Mouse (Mus musculus): Measurements from ENCODE around the gene Limch1. TPM values are rescaled to one million over a fixed set of nuclear protein-coding genes. Genes with fewer than 3 reads are reported as not detected.

Gene Limch1
- polyA plus RNA-seq, 1 experiment from 2014 or later, result 41.1 TPM

- ATAC-seq (no peak), DNase-seq (ENCODE audit: low read depth, low spot score) (no peak)
- ChIA-PET CTCF (interaction anchor here (1.1 to 1.5 kb wide), 3 partner anchors 11 to 18 kb away, joined by 3 to 4 read pairs (median 4); no protein-coding TSS in a partner anchor), POLR2A (no interaction called here)
- no peaks in the 10 kb centered on the region for H3K27me3 ChIP-seq
- TF ChIP-seq CTCF (IDR thresholded peaks at IDR 0.05), result no peak
- in situ Hi-C loops (cut with MboI; ENCODE audit: low pct_unique_long_range_greater_than_20kb), result no loop called here
Observed at GRCm38 (mm10) chr5:66871521-66872050, 126.0 kb downstream of the Limch1 start.

- no peak for TF ChIP-seq CTCF (IDR thresholded peaks at IDR 0.05)
- CTCF ChIA-PET, result interaction anchor here (1.5 kb wide), 1 partner anchor 18 kb away, joined by 4 read pairs; no protein-coding TSS in a partner anchor
- POLR2A ChIA-PET, result no interaction called here
- in situ Hi-C loops (cut with MboI; ENCODE audit: low pct_unique_long_range_greater_than_20kb), result no loop called here
- ATAC-seq (no peak), DNase-seq (ENCODE audit: low read depth, low spot score) (no peak)
- H3K27me3 ChIP-seq, result no peaks in the 10 kb centered on the region
Observed at GRCm38 (mm10) chr5:66872053-66872452, 126.4 kb downstream of the Limch1 start.

- ChIA-PET CTCF (no interaction called here), POLR2A (interaction anchor here (0.6 kb wide), 1 partner anchor 31 kb away, joined by 3 read pairs; no protein-coding TSS in a partner anchor)
- in situ Hi-C loops (cut with MboI; ENCODE audit: low pct_unique_long_range_greater_than_20kb), result no loop called here
- TF ChIP-seq CTCF (IDR thresholded peaks at IDR 0.05), result no peak
- H3K27me3 ChIP-seq, result no peaks in the 10 kb centered on the region
- no peak for ATAC-seq
- DNase-seq (ENCODE audit: low read depth, low spot score), result no peak
Observed at GRCm38 (mm10) chr5:66872681-66873080, 127.1 kb downstream of the Limch1 start.

- CTCF ChIA-PET, result interaction anchor here (1.1 to 1.5 kb wide), 3 partner anchors 7 to 29 kb away, joined by 3 to 4 read pairs (median 3); no protein-coding TSS in a partner anchor
- in situ Hi-C loops (cut with MboI; ENCODE audit: low pct_unique_long_range_greater_than_20kb), result no loop called here
- ATAC-seq, result no peak
- H3K27me3 ChIP-seq, result no peaks in the 10 kb centered on the region
- no peak for DNase-seq (ENCODE audit: low read depth, low spot score)
- no peak for TF ChIP-seq CTCF (IDR thresholded peaks at IDR 0.05)
- POLR2A ChIA-PET, result interaction anchor here (0.6 to 0.7 kb wide), 3 partner anchors 17 to 462 kb away, joined by 3 to 6 read pairs (median 4); no protein-coding TSS in a partner anchor
Observed at GRCm38 (mm10) chr5:66876018-66876805, 130.6 kb downstream of the Limch1 start.

- no peak for TF ChIP-seq CTCF (IDR thresholded peaks at IDR 0.05)
- POLR2A ChIA-PET, result no interaction called here
- CTCF ChIA-PET, result interaction anchor here (1.1 to 1.5 kb wide), 3 partner anchors 8 to 29 kb away, joined by 3 to 4 read pairs (median 3); no protein-coding TSS in a partner anchor
- ATAC-seq, result no peak
- no peak for DNase-seq (ENCODE audit: low read depth, low spot score)
- in situ Hi-C loops (cut with MboI; ENCODE audit: low pct_unique_long_range_greater_than_20kb), result no loop called here
- no peaks in the 10 kb centered on the region for H3K27me3 ChIP-seq
Observed at GRCm38 (mm10) chr5:66877066-66877465, 131.4 kb downstream of the Limch1 start.

GRCm38 (mm10) chr5:66881901-66882341, 136.3 kb downstream of the Limch1 start:
- no peaks in the 10 kb centered on the region for H3K27me3 ChIP-seq
- TF ChIP-seq CTCF (IDR thresholded peaks at IDR 0.05), result no peak
- CTCF ChIA-PET, result interaction anchor here (1.4 to 1.9 kb wide), 3 partner anchors 11 to 19 kb away, joined by 3 to 7 read pairs (median 4); no protein-coding TSS in a partner anchor
- ATAC-seq (no peak), DNase-seq (ENCODE audit: low read depth, low spot score) (no peak)
- POLR2A ChIA-PET, result interaction anchor here (1.0 kb wide), 1 partner anchor 11 kb away, joined by 3 read pairs; no protein-coding TSS in a partner anchor
- in situ Hi-C loops (cut with MboI; ENCODE audit: low pct_unique_long_range_greater_than_20kb), result no loop called here

GRCm38 (mm10) chr5:66882718-66883117, 137.1 kb downstream of the Limch1 start:
- ATAC-seq (no peak), DNase-seq (ENCODE audit: low read depth, low spot score) (no peak)
- no peaks in the 10 kb centered on the region for H3K27me3 ChIP-seq
- ChIA-PET CTCF (interaction anchor here (0.8 to 1.9 kb wide), 3 partner anchors 11 to 13 kb away, joined by 4 to 7 read pairs (median 4); no protein-coding TSS in a partner anchor), POLR2A (no interaction called here)
- TF ChIP-seq CTCF (IDR thresholded peaks at IDR 0.05), result no peak
- in situ Hi-C loops (cut with MboI; ENCODE audit: low pct_unique_long_range_greater_than_20kb), result no loop called here

- no peak for TF ChIP-seq CTCF (IDR thresholded peaks at IDR 0.05)
- DNase-seq (ENCODE audit: low read depth, low spot score) (no peak), ATAC-seq (no peak)
- ChIA-PET CTCF (no interaction called here), POLR2A (interaction anchor here (1.2 kb wide), 1 partner anchor 23 kb away, joined by 3 read pairs; no protein-coding TSS in a partner anchor)
- no peaks in the 10 kb centered on the region for H3K27me3 ChIP-seq
- in situ Hi-C loops (cut with MboI; ENCODE audit: low pct_unique_long_range_greater_than_20kb), result no loop called here
Observed at GRCm38 (mm10) chr5:66884505-66884904, 138.9 kb downstream of the Limch1 start.

GRCm38 (mm10) chr5:66886410-66887120, 140.9 kb downstream of the Limch1 start:
- no peak for TF ChIP-seq CTCF (IDR thresholded peaks at IDR 0.05)
- in situ Hi-C loops (cut with MboI; ENCODE audit: low pct_unique_long_range_greater_than_20kb), result no loop called here
- ATAC-seq (no peak), DNase-seq (ENCODE audit: low read depth, low spot score) (no peak)
- CTCF ChIA-PET, result interaction anchor here (2.6 kb wide), 1 partner anchor 20 kb away, joined by 5 read pairs; no protein-coding TSS in a partner anchor
- no peaks in the 10 kb centered on the region for H3K27me3 ChIP-seq
- POLR2A ChIA-PET, result no interaction called here

GRCm38 (mm10) chr5:66888061-66888460, 142.4 kb downstream of the Limch1 start:
- CTCF ChIA-PET, result interaction anchor here (0.7 to 2.6 kb wide), 2 partner anchors 11 to 19 kb away, joined by 3 to 5 read pairs; no protein-coding TSS in a partner anchor
- no peak for TF ChIP-seq CTCF (IDR thresholded peaks at IDR 0.05)
- H3K27me3 ChIP-seq, result no peaks in the 10 kb centered on the region
- POLR2A ChIA-PET, result no interaction called here
- no peak for DNase-seq (ENCODE audit: low read depth, low spot score)
- ATAC-seq, result no peak
- in situ Hi-C loops (cut with MboI; ENCODE audit: low pct_unique_long_range_greater_than_20kb), result no loop called here
